Mouse (Mus musculus) olfactory bulb, adult 2 months (tissue): ENCODE measurements around the gene Slc41a2. TPM values are rescaled to one million over a fixed set of nuclear protein-coding genes. Genes with fewer than 3 reads are reported as not detected.

Experiments
- H3K27ac ChIP-seq: fragments of 200-500 bp; 2 replicates; pipeline ENCODE4 v1.5.1; 2012; ENCODE audit warnings: low read depth, low read length; ENCODE audit not compliant: insufficient read depth
- H3K4me1 ChIP-seq: fragments of 200-500 bp; 2 replicates; pipeline ENCODE4 v1.6.1; 2012; ENCODE audit warnings: low read length; ENCODE audit not compliant: control insufficient read depth, insufficient read depth
- H3K4me3 ChIP-seq: fragments of 200-500 bp; 2 replicates; pipeline ENCODE4 v1.5.1; 2012; ENCODE audit warnings: mild to moderate bottlenecking, low read depth, low read length, moderate library complexity; ENCODE audit not compliant: insufficient read depth
- CTCF ChIP-seq: fragments of 200-500 bp; IDR thresholded peaks from 2 replicates; pipeline ENCODE4 v1.5.1; 2012; ENCODE audit warnings: low read depth, mild to moderate bottlenecking, low read length, moderate library complexity; ENCODE audit not compliant: insufficient read depth
- POLR2A ChIP-seq: fragments of 200-500 bp; IDR thresholded peaks from 2 replicates; pipeline ENCODE4 v1.6.1; 2012; ENCODE audit warnings: mild to moderate bottlenecking, low read depth, low read length, moderate library complexity; ENCODE audit not compliant: insufficient read depth
- WGBS: fragments of 180-500 bp; shearing (Covaris S2); methylation state at CpG from one replicate; pipeline ENCODE4 v1.1.7; 2018; 5-methylcytosine and 5-hydroxymethylcytosine counted together
- polyA plus RNA-seq: library from polyadenylated mRNA; stranded (reverse); fragments of >200 nt; gene quantifications from 2 replicates; pipeline ENCODE4 v1.2.4, GENCODE M21; 2012; ENCODE audit warnings: low replicate concordance; ENCODE audit not compliant: missing spikeins, insufficient read depth, insufficient read length

Gene Slc41a2
- polyA plus RNA-seq, 1 experiment: not detected

GRCm38 (mm10) chr10:83297017-83297416, 40.7 kb downstream of the Slc41a2 start:
- 63% methylated on average over 4 of the region's 4 CpGs for WGBS
- Histone ChIP-seq H3K4me1 (no peaks in the 10 kb centered on the region), H3K27ac (no peak overlapping the region), H3K4me3 (no peak overlapping the region)
- TF ChIP-seq POLR2A: no peak
- no peak for TF ChIP-seq CTCF

- Histone ChIP-seq H3K4me1 (no peaks in the 10 kb centered on the region), H3K27ac (no peak overlapping the region), H3K4me3 (no peak overlapping the region)
- TF ChIP-seq CTCF (no peak), POLR2A (no peak)
- 18% methylated on average over 9 of the region's 9 CpGs for WGBS
These were observed 42.9 kb downstream of the Slc41a2 start for GRCm38 (mm10) chr10:83294746-83295145.

- no peak overlapping the region for H3K4me3 ChIP-seq
- 94% methylated on average over 9 of the region's 9 CpGs for WGBS
- H3K4me1 ChIP-seq: no peaks in the 10 kb centered on the region
- TF ChIP-seq CTCF (no peak), POLR2A (no peak)
- no peak overlapping the region for H3K27ac ChIP-seq
These were observed 44.3 kb downstream of the Slc41a2 start for GRCm38 (mm10) chr10:83293352-83293751.

- H3K27ac ChIP-seq: no peak overlapping the region
- no peak overlapping the region for H3K4me3 ChIP-seq
- H3K4me1 ChIP-seq: no peaks in the 10 kb centered on the region
- 94% methylated on average over 11 of the region's 11 CpGs for WGBS
- no peak for TF ChIP-seq POLR2A
These were observed 46.0 kb downstream of the Slc41a2 start for GRCm38 (mm10) chr10:83291731-83292130.

GRCm38 (mm10) chr10:83287828-83288227, 49.9 kb downstream of the Slc41a2 start:
- H3K4me1 ChIP-seq: no peaks in the 10 kb centered on the region
- H3K27ac ChIP-seq: no peak overlapping the region
- 85% methylated on average over 6 of the region's 6 CpGs for WGBS
- no peak for TF ChIP-seq CTCF
- no peak for TF ChIP-seq POLR2A
- H3K4me3 ChIP-seq: no peak overlapping the region

GRCm38 (mm10) chr10:83286399-83286798, 51.3 kb downstream of the Slc41a2 start:
- WGBS: 56% methylated on average over 7 of the region's 7 CpGs
- Histone ChIP-seq H3K4me3 (no peak overlapping the region), H3K27ac (no peak overlapping the region), H3K4me1 (no peaks in the 10 kb centered on the region)
- TF ChIP-seq CTCF (no peak), POLR2A (no peak)

GRCm38 (mm10) chr10:83285724-83286256, 51.9 kb downstream of the Slc41a2 start:
- TF ChIP-seq CTCF: no peak
- no peak for TF ChIP-seq POLR2A
- H3K27ac ChIP-seq: no peak overlapping the region
- no peaks in the 10 kb centered on the region for H3K4me1 ChIP-seq
- no peak overlapping the region for H3K4me3 ChIP-seq
- 64% methylated on average over 7 of the region's 7 CpGs for WGBS

GRCm38 (mm10) chr10:83284916-83285315, 52.8 kb downstream of the Slc41a2 start:
- Histone ChIP-seq H3K4me3 (no peak overlapping the region), H3K4me1 (no peaks in the 10 kb centered on the region), H3K27ac (no peak overlapping the region)
- TF ChIP-seq POLR2A: no peak
- WGBS: 96% methylated on average over 4 of the region's 4 CpGs

GRCm38 (mm10) chr10:83266731-83267130, 71.0 kb downstream of the Slc41a2 start:
- TF ChIP-seq CTCF (no peak), POLR2A (no peak)
- H3K27ac ChIP-seq: no peak overlapping the region
- WGBS: 41% methylated on average over 13 of the region's 13 CpGs

GRCm38 (mm10) chr10:83266241-83266640, 71.4 kb downstream of the Slc41a2 start:
- TF ChIP-seq CTCF (no peak), POLR2A (no peak)
- H3K27ac ChIP-seq: no peak overlapping the region
- H3K4me1 ChIP-seq: peaks cover 9% of the 10 kb centered on the region
- WGBS: 93% methylated on average over 5 of the region's 5 CpGs
- H3K4me3 ChIP-seq: no peak overlapping the region

More at GRCm38 (mm10) chr10:83266731-83267130, 71.0 kb downstream of the Slc41a2 start:
- Histone ChIP-seq H3K4me3 (no peak overlapping the region), H3K4me1 (peaks cover 9% of the 10 kb centered on the region)
